Mouse (Mus musculus) ovary, adult 18-20 months (tissue): ENCODE data around the gene Npas2.
A peak's percentile ranks its signal among the peaks of the same experiment; 100 is the strongest.

ENCODE experiments used
- DNase-seq: peaks from one replicate; pipeline ENCODE4 v3.0.0; 2022; ENCODE audit warnings: low spot score, mixed read lengths

Gene Npas2

DNA sequence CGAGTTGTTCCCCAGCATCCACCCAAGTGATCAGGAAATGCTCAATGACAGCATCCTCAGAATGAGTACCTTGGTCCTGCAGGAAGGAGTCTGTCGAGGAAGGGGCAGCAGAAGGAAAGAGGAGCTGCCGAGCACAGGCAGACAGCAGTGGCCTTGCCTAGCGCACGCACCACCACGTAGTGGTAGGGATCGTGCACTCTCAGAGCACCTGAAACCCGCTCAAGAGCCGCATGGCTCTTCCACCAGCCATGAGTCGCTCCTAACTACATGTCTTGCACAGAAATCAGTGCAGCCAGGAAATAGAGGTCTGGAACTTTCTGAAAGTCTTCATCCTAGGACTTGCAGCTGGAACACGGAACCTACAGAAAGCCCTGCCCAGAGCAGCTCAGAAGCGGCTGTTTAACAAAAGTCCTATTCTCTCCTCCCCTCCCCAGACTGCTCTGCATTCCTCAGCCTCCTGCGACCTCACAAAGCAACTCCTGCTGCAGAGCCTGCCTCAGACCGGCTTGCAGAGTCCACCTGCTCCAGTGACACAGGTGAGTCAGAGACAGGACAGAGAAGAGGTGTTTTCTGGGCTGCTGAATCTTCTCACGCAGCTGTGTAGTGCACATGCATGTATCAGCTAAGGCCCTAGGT is 142.1 kb downstream of the Npas2 start:
- DNase-seq, result no peak

GRCm38 (mm10) chr1:39336788-39337187 is 143.3 kb downstream of the Npas2 start:
- DNase-seq, result no peak

GRCm38 (mm10) chr1:39338831-39339230 is 145.3 kb downstream of the Npas2 start:
- no peak for DNase-seq

GRCm38 (mm10) chr1:39339455-39339854 is 145.9 kb downstream of the Npas2 start:
- DNase-seq, result no peak

DNA sequence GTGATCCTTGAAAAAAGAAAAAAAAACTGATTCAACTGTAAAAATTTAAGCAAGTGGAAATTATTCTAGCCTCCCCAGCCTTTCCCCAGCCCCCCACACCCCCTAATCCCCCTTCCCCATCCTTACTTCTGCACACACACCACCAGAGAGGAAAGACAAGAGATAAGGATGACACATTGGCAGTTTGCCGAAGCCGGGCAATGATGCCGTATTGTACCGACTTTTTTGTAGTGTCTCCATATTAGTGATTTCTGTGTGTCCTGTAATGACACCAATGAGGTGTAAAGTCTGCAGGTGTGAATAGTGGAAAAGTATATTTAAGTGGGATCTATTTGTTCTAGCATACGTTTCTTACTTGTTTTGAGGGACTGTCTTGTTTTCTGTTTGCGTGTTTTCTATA is 146.6 kb downstream of the Npas2 start:
- no peak for DNase-seq

DNA sequence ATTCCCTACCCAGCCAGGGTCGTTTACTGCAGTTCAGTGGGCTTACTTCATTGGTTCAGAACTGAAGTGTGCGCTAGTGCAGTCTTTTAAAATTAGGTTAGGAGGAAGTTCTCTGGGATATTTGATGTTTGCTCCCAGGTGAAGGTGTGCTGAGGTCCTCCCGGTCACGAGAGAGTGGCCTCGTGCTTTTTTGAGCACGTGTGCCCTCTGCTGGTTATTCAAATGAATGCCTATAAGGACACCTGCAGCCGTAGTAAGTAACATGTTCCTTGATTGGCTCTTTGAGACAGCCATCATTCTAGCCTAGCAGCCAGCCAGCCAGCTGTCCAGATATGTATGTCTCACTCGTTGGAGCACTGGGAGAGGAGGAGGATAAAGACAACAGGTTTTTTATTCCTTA is 147.1 kb downstream of the Npas2 start:
- no peak for DNase-seq

- DNase-seq, result no peak
Measured at GRCm38 (mm10) chr1:39341807-39342206, 148.3 kb downstream of the Npas2 start.

GRCm38 (mm10) chr1:39343242-39343641 is 149.7 kb downstream of the Npas2 start:
- DNase-seq, result no peak

DNA sequence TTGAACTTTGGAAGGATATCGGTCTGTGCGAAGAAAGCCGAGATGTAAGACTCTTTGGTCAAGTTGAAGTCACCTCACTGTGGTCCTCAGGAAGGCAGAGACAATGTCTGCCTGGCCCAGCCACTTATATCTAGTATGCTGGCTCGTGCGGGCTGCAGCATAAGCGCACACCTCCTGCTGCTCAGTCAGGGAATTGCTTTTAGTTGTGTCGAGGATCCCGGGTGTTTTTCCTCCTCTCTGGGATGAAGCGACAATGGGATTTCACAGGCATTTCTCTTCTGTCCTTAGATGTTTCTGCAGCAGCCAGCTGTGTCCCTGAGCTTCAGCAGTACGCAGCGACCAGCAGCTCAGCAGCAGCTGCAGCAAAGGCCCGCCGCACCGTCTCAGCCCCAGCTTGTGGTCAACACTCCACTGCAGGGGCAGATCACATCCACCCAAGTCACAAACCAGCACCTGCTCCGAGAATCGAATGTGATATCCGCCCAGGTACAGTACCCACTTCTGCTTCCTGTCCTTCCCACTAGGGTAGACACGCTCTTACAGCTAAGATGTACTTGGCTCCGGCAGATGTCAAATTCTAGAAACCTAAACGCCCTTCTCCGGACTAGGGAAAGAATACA is 151.6 kb downstream of the Npas2 start:
- no peak for DNase-seq

DNA sequence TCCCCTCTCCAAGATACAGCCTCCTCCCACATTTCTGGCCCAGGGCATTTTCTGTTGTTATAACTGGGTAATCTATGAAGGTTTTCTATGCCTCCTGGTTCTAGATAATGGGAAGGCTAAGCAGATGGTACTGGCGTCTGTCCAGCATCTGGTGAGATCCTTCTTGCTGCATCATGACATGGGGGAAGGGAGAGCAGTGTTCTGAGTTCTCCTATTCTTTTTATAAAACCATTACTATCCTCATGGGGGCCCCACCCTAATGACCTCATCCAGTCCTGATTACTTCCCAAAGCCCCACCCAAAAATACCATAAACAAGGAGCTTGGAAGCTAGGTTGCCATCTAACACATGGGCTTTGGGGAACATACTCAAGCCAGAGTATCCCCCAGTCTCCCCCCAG is 155.5 kb downstream of the Npas2 start:
- DNase-seq, result peak; percentile 76

GRCm38 (mm10) chr1:39349427-39349826 is 155.9 kb downstream of the Npas2 start:
- DNase-seq, result no peak

DNA sequence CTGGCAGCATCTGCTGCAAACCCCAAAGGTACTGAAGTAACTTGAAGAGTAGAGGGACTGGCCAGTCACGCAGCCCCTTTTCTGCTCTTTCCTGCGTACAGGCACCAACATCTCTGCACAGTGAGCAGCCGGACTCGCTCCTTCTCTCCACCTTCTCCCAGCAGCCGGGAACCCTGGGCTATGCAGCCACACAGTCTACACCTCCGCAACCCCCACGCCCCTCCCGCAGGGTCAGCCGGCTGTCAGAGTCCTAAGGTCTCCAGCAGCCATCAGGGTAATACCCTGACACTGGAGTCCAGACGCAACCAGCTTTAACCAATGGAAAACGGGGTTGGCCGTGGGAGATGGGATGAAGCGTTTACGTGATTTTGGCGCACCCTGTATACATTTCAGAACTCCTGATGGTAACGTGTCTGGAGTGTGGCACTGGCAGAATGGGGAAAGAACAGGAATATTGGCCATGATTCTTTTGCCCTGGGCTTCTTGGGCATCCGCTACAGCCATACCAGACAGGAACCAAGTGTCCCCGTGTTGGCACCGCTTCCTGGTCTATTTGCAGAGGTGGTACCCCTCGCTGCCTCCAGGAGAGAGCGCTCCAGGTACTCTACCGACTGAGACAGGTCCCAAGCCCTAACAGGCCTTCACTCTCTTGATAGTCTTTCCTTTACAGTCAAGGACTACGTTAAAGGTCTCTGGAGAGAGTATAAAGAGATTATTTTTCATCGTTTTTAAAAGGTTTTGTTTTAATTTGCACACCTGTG is 168.4 kb downstream of the Npas2 start:
- DNase-seq, result no peak

DNA sequence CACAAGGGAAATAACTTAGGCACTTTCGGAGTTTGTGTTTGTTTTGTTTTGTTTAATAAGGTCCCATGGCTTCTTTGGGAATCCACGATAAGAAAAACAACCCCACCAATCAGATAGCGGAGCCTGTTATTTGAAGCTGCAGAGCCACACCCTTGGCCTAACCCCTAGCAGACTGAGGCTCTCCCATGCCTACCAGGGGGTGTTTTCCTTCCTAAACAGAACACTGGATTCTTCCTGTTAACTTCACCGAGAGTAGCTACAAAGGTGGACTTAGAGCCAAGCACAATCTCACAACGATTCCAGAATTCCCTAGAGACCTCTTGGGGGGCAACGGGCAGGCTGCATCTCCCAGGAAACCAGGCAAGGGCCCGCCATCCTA is 169.0 kb downstream of the Npas2 start:
- no peak for DNase-seq

- DNase-seq, result no peak
Measured at GRCm38 (mm10) chr1:39365562-39365961, 172.0 kb downstream of the Npas2 start.

GRCm38 (mm10) chr1:39367045-39367444 is 173.5 kb downstream of the Npas2 start:
- DNase-seq, result no peak

GRCm38 (mm10) chr1:39367601-39368266 is 174.2 kb downstream of the Npas2 start, which contains the start of gene Rpl31:
TSS of gene Rpl31 (plus strand) at chr1:39367842.
- DNase-seq, result peak; percentile 97

DNA sequence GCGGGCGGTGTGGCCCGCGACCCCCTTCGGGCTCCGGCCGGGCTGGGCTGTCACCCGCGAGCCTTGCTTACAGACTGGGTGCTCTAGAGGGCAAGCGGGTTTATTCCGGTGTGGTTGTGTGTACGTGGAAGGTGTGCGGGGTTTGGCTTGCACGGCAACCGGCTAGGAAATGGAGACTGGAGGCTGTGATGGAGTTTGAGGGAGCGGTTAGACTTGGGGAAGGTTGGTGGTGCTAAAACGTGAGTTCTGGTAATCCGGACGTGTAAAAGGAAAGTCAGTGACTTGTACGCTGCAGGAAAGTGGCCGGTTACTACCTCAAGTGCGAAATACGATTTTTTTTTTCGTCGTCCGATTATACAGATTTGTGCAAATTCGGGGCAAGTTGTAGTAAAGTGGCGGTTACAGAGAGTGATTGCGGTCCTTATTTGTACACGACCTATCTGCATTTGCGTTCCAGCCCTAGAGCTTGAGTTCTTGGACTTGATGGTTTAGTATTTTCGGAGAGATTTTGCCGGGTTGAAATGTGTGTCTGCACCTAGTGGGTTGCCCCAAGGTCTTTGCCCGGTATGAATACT is 174.8 kb downstream of the Npas2 start:
- no peak for DNase-seq

DNA sequence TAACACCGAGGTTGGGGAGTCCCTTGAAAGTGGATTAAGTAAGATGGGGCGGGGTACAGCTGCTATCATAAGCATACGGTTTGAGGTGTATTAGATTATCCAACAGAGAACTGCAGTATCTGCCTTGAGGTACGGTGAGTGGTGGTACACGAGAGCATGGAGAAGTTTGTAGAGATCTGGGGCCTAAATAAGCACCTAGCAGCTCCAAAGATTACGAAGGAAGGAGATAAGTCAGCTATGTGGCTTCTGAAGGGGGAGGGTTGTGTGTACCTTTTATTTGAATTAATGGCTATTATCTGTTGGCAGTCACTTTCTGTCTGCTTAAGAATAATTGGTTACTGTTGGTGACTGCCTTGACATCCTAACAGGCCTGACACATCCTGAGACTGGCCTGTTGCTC is 176.9 kb downstream of the Npas2 start:
- DNase-seq, result no peak

- no peak for DNase-seq
Measured at GRCm38 (mm10) chr1:39372220-39372843, 178.8 kb downstream of the Npas2 start.

- DNase-seq, result no peak
Measured at GRCm38 (mm10) chr1:39373378-39373777, 179.8 kb downstream of the Npas2 start.

DNA sequence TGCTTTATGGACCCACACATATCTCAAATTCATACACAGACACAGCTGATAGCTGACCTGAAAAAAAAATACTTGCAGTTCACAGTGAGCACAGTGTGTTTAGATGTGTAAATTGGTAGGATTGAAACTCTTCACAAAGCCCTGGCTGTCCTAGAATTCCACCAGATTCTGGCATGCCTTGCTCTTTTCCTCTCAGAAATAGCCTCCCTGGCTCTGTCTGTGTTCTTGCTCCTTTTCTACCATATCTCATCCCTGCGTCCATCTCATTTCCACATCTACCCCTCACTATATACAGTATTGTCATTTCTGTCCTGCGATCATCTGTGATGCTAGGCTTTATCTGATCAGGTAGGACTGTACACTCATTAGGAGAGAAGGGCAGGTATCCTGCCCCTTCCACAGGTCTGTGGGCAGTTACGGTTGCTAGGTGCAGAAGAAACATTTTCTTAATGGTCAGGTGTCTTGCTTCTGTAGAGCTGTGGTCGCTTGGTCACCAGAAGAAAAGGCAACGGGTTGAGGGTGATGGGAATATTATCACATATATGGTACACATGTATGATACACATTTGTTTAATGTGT is 180.8 kb downstream of the Npas2 start:
- DNase-seq, result no peak

DNA sequence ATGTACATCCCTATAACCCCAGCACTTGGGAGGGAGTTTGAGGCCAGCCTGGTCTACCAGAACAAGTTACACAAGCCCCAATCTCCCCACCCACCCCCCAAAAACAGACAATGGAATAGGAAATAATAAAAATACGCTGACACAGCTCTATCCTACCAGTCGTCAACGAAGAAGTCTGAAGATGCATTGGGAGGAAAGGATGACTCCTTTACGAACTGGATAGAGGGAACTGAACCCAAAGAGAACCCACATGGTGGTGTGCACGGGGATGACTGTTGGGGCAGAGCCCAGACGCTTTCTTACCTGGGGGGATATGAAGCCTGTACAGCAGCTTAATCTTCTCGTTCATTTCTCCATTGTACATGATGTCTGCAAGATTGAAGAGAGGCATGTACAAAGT is 182.6 kb downstream of the Npas2 start:
- no peak for DNase-seq
